Mouse (Mus musculus): ENCODE results near the gene Ufsp1.

DNA sequence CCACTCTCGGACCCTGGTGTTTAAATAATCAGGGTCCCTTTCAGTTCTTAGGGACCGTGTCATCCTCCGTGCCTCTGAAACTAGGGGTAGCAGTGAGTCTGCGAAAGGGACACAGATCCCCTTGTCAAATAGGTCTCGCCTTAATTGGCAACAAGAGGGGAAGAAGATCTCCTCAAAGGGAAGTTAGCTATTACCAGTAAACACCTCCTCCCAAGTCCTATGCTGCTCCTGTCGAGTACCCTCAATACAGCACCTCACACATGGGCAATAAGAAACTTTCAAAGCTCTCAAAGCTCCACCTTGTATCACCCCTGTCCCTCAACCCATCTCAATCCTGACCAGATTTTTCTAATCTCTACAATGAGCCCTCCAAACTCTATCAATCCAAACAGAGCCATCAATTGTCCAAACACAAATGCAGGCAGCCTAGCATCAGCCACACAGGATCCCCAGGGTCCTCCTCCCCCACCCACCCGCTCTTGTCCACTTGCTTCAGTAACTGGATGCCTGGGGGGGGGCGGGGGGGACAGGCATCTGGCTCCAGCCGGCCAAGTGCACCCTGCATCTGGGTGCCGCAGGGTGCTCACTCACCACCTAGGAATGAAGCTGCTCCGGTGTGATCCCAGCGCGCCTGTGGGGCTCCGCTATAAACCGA, 38.6 kb downstream of the Ufsp1 start:
- no peak for TF ChIP-seq MYOG (IDR thresholded peaks at IDR 0.05; ENCODE audit: control insufficient read depth in 1 of 3, insufficient read depth in 1 of 3, insufficient read length in 2 of 3, low read depth in 2 of 3)
- no peak for TF ChIP-seq POLR2A (IDR thresholded peaks at IDR 0.05; ENCODE audit: insufficient read length, low read depth)
- TF ChIP-seq TCF12 (IDR thresholded peaks at IDR 0.05; ENCODE audit: insufficient read depth, poor library complexity, severe bottlenecking) = no peak
- TF ChIP-seq MAX (IDR thresholded peaks at IDR 0.05; ENCODE audit: low read depth) = no peak
